Mouse (Mus musculus) retina, postnatal 1 day (tissue): ENCODE measurements around the gene Cacna1e.

Source experiments
- DNase-seq: peaks from one replicate; pipeline ENCODE4 v3.0.0-alpha.2; 2012

Cacna1e gene

DNA sequence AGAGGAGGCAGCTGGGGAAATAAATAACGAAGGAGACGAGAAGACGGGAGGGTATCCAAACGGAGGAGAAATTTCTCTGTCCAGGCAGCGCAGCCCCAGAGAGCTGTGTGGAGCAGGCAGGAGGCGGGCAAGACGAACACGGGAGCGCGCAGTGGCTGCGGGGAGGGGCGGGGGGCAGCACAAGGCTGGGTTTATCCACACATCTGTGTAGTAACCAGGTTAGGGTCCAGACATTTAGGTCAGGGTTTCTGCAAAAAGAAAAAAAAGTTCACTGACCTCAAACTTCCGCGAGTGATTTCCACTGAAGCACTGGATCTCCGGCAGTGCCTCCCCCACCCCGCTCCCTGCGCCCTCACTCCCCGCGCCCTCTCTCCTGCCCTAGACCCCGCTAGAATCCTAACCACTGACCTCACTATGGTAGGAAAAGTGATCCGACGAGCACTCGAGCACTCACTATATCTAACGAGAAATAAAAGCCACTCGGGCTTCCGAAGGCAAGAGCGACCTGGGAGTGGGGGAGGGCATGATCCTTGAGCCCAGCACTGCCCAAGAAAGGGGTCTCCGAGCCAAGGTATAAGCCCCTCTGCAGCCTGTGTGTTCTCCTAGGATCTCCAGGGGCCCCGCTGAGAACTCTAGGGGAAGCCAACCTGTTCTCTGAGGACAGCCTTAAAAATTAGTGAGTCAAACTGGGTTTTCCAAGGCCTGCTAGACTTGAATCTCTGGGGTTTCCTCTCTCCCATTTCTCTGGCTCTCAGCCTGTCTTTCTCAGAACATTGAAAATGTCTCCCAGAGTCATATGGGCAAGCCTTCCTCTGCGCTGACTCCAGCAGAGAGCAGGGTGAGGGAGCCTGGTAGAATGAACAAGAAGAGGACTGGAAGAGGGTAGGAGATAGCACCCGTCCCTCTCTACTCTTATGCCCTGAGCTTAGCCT lies at the start of gene Cacna1e:
TSS of gene Cacna1e (minus strand) at position 227 of the 932 bp plus-strand sequence.
- peak; percentile 51 for DNase-seq

DNA sequence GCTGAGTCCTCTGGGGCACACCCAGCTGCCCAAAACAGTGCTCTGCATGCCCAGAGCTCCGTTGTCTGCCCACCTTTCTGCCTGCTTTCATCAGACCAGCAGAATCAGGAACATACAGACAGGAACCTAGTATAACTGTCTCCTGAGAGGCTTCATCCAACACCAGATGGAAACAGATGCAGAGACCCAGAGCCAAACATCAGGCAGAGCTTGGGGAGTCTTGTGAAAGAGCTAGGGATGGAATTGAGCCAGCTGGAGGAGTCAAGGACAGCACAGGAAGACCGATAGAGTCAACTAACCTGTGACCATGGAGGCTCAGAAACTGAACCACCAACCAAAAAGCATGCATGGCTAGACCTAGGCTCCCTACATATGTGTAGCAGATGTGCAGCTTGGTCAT lies 34.1 kb upstream of the Cacna1e start:
- DNase-seq = no peak

DNA sequence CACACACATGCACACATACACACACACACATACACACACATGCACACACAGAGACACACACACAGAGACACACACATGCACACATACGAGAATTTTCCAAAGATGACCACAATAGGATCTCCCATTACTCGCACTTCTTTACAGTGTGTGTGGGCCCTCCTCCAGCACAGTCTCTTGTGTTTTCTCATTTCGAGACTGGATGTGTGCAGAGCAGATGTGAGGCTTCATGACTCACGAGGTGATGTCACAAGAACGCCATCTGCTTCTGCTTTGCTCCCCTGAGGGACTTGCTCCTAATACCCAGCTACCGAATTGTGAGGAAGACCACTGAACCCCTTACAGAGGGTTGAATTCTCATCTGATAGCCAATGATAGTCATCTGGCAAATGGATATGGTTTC lies 33.1 kb upstream of the Cacna1e start:
- no peak for DNase-seq

DNA sequence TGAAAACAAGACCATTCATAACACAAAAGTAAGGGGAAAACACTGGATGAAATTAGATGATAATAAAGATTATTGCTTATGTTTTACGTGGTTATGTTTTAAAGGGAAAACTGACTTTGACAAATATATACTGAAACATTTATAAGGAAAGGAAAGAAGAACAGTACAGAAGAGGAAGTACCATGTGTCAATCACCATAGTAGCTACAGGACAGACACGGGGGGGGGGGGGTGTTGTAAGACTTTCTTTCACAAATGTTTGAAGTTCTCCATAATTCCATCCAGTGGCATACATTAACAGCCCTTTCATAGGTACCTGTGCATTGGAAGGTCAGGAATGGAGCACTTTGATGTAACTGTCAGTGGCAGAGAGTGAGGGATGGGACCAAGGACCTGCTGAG lies 25.3 kb upstream of the Cacna1e start:
- DNase-seq = no peak

DNA sequence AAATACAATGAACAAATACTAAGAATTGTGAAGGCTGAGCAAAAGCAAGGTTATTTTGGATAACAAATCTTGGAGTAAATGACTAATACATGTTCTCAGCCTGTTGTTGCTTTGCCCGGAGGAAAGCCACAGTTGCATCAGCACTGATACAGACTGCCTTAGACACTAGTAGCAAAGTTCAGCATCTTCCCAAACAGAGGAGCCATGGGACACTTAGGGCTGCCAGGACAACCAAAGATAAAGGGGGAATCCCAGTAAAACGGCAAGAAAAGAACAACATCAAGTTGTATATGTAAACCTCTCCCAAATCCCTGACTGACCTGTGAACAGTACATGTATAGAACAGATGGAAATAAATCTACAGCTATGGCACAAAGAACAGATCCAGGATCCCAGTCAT lies 13.1 kb upstream of the Cacna1e start:
- no peak for DNase-seq

DNA sequence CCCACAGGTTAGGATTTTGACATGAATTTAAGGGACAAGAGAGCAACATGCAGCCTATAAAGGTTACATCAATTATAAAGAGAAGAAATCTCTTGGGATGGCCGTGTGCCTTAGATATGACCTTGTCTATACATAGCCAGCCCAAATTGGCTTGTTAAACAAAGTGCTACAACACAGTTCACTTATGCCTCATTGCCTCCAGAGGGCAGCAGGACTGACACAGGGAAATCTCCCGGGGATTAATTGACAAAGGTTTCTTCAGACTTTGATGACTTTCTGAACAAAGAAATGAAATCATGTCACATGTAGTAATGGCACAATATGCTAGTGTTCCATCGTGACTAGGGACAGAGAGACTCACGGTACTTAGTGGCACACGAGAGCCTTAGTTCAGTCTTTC lies 5.9 kb upstream of the Cacna1e start:
- peak; percentile 47 for DNase-seq

DNA sequence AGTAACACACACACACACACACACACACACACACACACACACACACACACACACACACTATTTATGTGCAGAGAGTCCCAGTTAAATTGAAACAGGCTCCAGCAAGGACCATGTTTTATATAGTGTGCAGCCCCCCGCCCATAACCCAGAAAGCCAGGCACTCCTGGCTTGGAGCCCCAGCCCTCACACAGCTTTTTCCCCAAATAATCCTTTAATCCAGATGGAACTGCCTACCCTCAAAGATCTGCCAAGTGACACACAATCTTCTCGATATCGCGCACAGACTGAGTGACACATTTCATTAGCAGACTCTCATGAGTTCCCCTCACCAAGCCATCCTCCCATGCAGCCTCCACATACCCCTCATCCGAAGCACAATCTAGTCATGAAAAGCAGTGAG lies 4.2 kb upstream of the Cacna1e start:
- peak; percentile 23 for DNase-seq

DNA sequence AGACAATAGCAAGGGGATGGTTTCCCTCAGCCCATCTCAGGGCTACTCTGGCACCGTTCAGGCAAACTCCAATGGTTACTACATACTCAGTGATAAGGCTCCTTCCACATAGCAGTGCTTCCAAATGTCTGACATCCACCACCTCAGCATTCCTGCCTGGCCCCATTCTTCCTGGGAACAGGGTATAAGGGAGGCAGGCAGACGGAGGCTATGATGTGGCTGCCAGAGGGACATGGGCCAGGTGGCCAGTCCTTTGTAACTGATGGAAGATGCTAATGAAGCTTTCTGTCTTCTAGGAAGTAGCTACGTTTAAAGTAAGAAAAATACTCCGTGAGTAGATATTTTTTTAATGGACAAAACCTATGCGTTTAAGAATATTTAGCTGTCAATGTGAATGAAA lies 3.7 kb upstream of the Cacna1e start:
- no peak for DNase-seq

DNA sequence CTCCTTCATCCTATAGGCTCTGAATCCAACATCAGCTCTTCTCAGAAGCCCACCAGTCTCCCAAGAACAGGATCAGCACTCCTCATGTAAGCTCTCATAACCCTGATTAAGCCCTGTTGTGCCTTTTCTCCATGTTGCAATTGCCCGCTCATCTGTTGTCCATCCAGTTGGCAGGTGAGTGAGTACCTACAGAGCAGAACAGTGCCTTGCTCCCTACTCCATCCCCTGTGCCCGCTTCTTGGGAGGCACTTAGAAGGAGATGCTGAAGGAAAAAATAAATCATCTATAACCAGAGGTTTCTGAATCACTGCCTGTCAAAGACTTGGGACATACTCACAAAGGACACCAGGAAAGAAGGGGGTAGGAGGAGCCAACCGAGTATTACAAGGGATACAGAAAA lies 3.2 kb upstream of the Cacna1e start:
- DNase-seq = no peak

DNA sequence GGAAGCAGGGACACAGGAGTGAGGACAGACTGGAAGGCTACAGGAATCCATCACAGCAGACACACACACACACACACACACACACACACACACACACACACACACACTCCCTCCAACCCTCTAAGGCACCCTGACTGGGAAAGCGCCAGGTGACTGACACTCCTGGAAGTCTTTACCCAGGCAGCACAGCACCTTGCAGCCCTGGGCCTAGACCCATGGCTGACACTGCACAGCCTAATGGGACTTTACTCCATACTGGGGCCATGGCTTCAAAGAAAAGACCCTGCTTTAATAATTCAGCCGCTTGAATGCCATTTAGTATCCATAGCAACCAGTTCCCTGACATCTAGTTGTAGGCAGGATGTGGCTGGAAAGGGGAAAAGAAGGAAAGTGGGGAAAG lies 2.3 kb upstream of the Cacna1e start:
- peak; percentile 29 for DNase-seq

DNA sequence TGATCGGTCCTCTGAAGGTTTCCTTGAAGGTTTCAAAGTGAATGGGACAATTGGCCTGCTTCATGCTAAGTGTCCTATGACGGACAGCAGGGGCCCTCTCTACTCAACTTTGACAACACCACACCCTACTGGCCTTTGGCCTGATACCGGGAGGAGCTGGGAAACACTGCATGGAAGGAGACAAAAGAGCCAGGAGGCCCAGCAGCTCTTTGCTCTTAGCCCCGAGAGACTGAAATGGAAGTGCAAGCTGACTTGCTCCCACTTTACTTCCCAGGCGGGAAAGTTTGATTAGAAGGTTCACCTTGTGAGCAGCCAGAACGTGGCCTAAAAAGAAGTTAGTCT lies 877 bp upstream of the Cacna1e start:
- DNase-seq = peak; percentile 25

DNA sequence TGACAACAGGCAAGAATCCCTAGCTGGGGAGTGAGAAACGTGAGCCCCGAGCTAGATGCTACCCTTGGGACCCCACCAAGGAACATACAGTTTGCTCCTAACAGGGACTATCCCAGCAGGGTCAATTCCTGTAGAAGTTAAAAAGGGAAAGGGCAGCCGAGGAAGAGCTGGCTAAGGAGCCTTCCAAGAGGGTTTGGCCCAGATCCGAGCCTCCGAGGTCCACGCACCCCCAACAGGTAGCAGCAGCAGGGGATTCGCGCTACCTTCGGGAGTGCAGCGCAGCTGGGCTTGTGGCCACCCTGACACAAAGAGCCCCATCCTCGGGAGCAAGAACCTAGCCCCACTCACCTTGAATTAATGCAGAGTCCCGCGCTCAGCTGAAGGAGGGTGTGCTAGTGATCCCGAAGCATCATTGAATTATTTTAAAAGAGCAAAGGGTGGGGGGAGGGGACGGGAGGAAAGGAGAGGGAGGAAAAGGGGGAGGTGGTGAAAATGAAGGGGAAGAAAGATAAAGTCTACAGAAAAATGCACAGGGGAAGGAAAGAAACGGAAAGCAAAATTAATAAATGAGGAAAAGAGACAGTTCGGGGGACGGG lies 607 bp downstream of the Cacna1e start:
- peak; percentile 16 for DNase-seq

DNA sequence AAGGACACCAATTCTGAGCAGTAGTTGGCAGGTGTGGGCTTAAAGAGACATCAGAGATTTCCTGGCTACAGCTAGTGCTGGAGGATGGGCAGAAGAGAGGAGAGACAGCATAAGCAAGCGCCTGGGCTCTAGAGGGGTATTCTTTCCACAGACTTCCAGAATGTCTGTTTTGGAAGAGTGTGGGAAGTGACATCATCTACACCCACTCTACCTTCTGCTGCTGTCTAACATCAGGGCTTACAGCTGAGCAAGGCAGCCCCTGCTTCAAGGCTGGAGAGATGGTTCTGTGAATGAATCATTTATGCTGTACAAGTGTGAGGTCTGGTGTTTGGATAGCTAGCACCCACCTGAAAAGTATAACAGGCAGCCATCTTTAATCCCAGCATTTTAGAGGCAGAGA lies 18.3 kb downstream of the Cacna1e start:
- no peak for DNase-seq

DNA sequence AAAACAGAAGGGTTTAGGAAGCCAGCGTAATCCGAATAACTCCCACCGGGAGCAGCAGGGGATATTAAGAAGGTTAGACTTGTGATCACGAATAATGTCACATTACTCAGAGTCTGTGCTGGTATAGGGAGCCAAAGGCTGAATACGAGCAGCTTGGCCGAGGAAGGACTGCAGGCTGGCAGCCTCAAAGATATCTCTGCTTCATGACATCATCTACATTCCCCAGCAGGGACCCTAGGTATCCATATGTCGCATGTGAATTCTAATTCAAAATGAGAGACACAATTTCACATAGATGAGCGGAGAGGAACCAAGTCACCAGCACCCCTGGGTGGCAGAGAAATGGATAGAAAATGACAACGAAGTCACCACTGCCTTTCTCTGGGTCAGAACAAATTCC lies 22.9 kb downstream of the Cacna1e start:
- no peak for DNase-seq

DNA sequence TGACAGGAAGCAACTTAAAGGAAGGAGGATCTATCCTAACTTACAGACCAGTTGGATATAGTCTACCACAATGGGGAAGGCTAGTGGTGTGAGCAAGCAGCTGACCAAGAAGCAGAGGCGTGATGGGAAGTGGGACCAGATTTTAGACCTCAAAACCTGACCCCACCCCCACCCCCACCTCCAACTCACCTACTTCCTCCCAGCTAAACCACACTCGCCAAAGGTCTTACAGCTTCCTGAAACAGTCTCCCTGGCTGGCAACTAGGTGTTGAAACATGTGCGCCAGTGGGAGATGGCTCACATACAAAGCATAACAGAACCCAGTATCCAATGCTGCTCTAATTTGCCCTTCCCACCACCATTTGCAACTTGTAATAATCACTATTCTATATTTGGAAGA lies 29.7 kb downstream of the Cacna1e start:
- DNase-seq = no peak

DNA sequence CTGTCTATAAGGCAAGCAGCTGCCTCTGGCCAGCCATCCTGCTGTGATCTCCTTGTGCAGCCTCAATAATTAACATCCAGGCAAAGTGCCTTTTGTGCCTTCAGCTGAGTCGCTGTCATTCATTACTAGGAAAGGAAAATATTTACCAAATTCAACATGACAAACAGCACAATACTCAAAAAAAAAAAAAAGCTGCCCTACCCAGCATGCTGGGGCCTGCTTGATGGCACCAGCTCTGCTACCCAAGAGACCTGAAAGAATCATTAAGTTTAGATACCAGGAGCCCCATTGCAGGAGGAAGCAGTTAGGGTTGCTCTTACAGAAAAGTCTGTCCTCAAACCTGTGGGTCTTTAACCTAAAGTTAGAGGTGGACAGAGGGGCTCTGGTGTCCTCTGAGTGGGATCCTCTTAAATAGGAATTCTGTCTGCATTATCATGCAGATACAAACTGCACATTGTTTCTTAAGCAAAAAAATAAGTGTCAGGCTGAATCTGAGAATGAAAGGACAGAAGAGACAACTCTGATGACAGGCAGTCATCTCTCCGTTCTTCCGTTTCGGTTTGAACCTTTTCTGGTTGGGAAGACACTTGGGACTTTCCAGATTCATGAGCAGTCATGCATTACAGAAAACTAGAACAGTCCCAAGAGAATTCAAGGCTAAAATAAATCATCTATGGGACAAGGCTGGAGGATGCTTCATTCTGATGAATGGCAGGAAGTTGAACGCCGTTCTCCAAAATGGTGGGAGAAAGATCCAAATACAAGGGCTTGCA lies 33.6 kb downstream of the Cacna1e start:
- DNase-seq = peak; percentile 7

DNA sequence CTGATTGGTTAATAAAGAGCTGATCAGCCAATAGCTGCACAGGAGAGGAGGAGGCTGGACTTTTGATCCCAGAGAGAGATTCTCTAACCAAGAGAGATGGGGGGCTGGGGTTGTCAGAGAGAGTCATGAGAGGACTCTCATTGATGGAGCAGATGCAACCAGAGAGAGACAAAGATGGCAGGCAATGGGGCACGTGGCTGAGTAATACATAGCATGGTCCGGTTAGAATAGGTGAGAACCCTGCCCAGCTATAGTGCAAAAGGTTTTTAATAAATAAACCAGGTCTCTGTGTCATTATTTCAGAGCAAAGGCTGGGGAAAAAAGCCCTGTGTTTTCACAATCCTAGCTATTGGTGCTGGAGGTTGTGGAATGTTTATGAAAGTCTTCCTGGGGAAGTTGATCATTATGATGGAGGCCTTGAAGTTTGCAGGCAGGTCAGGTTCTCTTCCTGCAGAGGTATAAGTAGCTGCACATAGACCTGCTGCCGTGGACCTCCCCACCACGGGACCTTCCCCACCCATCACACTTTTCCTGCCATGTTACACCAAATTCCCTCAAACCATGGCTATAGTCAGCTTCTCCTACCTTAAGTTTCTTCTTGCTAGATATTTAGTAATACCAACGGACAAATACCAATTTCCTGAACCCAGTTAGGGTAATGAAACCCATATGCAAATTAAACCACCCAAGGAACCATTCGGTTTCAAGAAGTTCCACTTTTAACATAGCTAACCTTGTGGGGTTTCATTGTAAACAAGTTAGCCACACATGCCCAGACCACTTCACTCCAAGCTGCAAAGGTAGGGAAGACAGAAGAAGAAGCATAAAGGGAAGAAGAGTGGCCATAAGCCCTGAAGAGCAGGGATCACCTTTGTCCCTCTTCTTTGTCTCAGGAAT lies 35.4 kb downstream of the Cacna1e start:
- DNase-seq = no peak

DNA sequence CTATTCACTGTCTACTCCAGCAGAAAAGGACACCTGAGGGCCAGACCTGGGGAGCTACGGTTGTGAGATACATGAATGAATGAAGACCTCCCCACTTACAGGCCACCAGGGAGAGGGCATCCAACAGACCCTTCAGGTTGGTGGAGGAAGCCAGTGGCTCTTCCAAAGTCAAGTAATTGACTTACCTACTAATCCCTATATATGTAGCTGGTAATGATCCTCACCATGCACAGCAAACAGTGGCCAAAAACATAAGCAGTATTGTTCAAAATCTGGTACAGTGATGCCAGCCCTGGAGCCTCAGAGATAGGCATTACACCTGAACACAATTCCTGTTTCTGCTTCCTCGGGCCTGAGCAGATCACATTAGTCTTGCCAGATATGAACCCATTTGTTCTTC lies 37.4 kb downstream of the Cacna1e start:
- DNase-seq = no peak

DNA sequence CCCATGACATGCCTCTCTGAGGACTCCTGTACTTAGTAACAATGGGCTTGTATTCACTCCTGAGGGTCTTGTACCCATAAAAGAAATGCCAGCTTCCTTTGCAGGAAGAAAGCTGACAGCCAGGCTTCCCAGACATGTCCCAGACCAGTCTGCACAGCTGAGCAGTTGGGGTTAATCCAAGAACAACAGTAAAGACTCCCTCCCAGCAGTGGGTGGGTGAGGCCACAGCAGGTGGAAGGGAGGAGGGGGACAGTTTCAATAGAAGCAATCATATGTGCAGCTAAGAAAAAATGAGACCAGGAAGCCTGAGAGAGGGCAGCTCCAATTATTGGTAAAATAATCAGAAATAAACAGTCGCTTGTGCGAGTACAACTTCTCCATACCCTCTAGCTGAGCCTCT lies 40.9 kb downstream of the Cacna1e start:
- DNase-seq = no peak

DNA sequence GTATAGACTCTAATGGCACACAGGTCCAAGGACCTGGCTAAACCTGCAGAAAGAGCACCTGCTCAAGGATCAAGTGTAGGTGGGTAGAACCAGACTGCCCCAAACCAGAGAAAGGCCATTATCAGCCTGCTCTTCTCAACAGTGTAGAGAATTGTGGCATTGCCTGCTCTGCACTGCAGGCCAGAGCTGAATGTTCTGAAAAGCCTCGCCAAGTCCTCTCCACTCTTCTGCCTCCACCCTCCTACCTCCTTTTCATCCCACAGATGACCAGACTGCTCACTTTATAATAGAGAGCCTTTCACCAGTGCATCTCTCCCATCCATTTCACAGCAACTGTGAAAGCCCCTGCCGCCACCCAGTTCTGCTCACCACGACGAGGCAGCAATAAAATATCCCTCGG lies 42.0 kb downstream of the Cacna1e start:
- DNase-seq = no peak

DNA sequence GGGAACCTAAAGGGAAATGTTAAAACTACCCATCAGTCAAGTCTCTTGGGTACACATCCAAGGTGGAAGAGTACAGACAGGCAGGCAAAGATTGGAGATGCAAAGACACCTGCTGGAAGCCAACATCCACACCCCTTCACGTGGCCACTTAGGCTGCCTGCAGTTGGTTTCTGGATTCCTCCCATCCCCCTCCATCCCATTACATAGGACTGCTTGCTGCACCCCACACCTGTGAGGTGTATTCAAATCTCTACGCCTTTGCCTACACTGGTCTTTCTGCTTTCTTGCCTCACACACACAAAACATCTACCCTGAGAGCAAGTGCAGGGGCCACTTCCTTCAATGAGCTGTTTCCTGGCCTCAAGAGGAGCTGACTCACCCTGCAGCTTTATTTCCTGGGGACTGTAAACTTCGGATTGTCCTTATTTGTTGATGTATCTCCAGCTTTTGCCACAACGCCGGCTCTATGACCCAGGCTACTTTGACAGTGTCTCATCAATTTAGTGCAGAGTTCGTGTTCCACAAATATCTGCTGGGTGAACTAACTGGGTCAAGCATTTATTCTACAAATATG lies 43.2 kb downstream of the Cacna1e start:
- DNase-seq = no peak

DNA sequence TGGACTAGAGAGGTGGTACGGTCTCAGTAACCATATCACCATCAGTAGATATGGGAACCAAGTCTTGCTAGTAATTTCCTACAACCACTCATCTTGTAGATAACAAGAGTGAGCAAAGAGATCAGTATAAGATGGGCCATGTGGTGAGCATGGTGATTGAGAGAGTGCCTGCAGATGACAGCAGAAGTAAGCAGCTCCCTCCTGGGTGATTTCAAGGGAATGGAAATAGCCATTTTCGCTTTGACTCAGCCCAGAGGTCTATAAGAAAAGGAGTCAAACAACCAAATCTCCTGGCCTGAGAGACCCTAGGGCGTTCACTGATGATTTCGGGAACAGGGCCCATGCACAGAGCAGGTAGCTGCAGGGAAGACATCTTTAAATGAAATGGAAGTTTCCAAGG lies 45.0 kb downstream of the Cacna1e start:
- DNase-seq = no peak

DNA sequence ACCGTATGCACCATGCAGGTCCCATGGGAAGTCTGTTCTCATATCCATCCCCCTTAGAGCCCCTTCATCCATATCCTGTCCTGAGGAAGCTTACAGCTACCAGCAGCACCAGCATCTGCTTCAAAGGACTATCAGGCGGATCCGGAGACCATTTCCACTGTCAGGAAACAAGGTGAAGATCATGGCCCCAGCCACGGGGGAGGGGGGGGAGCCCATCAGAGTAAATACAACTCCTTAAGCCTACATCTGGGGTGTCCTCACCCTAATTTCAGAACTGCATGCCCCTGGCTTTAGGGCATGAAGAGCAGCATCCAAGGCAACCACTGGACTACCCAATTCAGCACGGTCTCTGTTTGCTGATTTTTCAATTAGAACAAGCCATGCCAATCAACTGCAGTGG lies 47.8 kb downstream of the Cacna1e start:
- DNase-seq = no peak
